Mouse (Mus musculus): Measurements from ENCODE around the gene Pdzrn4. TPM values are rescaled to one million over a fixed set of nuclear protein-coding genes. Genes with fewer than 3 reads are reported as not detected.
"Not testable (repeated sequence)": the region's sequence is repeated elsewhere in the genome, so short reads cannot be mapped to it uniquely, and the experiment has no call there.

Gene Pdzrn4
- 0.49 TPM in 1 of 2 replicates, not detected in the other for total RNA-seq (2021)
- long read RNA-seq = 0 reads

DNA sequence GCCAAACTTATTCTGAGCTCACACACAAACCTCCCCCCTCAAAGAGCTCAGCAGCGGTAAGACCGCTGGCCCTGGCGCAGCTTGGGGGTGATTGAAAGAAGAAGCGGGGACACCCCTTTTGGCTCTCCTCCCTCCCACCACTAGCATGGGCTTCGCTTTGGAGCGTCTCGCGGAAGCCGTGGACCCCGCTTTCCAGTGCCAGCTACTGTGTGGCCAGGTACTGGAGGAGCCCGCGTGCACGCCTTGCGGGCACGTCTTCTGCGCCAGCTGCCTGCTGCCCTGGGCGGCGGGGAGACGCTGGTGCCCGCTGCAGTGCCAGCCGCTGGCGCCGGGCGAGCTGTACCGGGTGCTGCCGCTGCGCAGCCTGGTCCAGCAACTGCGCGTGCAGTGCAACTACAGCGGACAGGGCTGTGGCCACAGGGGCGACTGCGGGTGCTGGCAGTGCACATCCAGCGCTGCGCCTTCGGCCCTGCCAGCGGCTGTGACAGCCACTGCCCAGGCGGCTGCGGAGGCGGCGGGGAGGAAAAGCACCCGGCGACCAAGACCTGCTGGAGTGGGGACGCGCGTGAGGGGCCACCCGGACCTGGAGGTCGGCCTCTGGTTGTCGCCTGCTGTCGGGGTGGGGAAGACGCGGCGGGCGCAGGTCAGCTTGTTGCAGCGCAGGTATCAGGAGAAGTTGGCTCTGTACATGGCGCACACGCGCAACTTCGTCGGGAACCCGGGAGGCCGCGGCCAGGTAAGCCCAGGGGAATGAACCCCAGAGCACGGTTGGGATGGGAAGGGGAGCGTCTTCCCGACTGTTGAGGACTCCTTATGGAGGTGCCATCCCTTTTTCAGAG, at the start of gene Pdzrn4:
TSS of gene Pdzrn4 (plus strand) at position 112 of the 839 bp plus-strand sequence.
- DNase-seq = peak; percentile 36

GRCm38 (mm10) chr15:92347426-92347825, 49.3 kb upstream of the Pdzrn4 start:
- DNase-seq = no peak

DNA sequence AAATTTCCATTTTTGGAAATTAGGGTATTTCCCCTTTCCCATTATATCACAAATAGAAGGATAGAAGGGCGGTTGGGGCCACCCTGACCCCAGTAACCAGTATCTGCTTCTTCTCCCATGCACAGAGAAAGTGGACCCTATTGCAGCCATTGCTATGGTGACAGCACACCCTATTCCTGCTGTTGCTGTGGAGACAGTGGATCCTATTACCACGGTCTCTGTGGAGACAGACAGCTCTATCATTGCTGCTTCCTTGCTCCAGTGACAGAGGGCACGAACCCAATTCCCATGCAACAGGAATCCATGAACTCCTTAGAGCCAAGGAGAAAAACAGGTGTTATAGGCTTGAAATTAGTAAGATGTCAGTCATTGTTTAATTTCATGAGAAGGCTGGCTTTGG, 48.8 kb upstream of the Pdzrn4 start:
- DNase-seq = no peak

DNA sequence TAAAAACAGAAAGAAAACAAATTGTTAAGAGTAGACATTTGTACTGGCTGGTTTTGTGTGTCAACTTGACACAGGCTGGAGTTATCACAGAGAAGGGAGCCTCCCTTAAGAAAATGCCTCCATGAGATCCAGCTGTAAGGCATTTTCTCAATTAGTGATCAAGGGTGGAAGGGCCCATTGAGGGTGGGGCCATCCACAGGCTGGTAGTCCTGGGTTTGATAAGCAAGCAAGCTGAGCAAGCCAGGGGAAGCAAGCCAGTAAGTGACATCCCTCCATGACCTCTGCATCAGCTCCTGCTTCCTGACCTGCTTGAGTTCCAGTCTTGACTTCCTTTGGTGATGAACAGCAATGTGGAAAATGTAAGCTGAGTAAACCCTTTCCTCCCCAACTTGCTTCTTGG, 48.2 kb upstream of the Pdzrn4 start:
- DNase-seq = not testable (repeated sequence)

DNA sequence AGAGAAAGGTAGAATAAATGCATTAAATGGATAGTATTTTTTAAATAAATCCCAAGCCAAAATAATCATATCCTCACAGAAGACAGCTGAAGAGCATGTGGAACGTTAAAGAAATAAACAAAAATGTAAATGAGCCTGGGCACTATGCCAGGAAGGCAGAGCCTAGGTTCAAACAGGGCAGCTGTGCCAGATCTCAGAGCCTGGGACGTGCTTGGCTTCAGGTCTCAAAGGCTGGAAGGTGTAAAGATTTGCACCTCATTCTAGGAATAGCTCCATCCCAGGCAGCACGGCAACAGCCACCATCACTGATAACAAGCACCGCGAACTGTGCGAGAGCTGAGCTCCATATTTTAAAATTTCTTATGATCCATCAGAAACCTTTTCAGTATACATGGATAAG, 32.5 kb upstream of the Pdzrn4 start:
- no peak for DNase-seq

DNA sequence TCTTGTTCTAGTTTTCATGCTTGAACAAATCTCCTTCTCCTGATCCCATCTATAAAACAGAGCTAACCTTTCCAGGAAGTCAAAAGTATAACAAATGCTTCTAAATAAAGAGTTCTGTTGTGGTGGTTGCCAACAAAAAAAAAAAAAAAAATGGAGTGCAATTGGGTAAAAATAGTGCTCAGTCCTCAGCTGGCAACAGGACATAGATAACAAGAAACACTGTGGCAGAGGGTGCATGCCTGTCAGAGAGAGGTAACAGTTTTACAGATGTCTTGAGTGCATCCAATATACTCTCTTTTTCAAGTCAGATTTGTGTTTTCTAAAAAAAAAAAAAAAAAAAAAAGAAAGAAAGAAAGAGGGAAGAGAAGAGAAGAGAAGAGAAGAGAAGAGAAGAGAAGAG, 32.1 kb upstream of the Pdzrn4 start:
- DNase-seq = no peak

DNA sequence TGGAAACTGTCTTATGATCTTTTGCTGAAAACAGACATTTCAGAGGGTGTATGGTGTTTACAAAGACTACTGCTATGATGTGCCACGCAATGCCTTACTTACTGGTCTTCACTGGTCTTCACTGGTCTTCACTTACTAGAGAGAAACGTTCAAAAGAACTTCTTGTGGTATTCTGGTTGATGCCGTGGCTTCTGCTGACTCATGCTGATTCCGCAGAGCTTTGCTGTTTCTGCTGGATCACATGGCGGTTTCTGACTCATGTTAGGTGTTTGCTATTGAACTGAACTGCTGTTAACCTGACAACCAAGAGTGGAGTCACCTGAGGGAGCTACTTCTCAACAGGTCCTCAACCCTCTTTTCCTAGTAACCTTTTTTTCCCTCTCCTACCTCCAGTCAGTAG, 1.9 kb upstream of the Pdzrn4 start:
- no peak for DNase-seq

DNA sequence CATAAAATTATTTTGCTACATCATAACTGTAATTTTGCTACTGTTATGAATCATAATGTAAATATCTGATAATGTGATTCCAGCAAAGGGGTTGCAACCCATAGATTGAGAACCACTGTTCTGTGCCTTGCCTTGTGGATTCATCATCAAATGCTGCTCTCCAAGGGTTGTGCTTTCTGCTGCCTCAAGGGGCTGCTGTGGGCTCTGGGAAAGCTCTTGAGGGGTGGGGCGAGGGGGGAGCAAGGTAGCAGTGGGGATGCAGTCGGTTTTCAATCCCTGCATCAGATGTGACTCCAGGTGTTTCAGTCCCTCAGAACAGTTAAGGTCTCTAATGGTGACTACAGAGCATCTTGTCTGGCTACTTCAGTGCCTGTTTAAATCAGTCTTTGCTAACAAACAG, 2.1 kb downstream of the Pdzrn4 start:
- DNase-seq = no peak

DNA sequence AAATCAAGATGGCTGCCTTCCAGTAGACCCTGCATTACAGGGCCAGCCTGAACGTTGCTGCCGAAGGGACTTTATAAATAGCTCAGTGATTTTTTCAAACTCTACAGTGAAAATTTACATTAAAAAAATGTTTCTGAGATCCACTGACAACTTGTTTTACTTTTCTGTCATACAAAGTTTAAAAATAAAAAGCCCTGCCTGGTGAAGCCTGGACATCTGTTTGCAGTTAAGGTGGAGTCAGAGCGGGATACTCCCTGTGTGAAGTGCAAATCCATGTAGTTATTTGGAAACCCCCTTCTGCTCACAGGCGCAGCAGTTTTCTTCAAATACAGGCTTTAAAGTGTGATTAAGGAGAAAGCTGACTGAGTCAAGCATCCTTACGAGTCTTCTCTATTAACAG, 2.6 kb downstream of the Pdzrn4 start:
- DNase-seq = no peak

- no peak for DNase-seq
Measured at GRCm38 (mm10) chr15:92401554-92401953, 4.9 kb downstream of the Pdzrn4 start.

DNA sequence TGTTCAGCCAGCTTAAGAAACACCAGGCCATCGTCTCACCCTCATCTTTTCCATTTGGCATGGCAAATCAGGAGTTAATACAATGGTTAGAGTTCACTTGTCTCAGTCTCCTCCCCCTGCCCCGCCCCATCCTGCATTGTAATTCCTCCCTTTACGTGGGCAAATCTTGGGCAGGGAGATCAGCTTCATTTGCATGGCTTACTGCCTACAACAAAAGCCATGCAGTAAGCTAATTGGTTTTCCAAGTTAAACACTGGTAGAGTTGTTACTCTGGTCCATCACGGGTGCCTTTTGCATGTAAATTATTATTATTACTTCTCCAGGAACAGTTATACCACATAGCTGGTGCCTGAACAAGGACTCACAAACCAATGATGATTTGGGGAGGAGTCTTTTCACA, 18.6 kb downstream of the Pdzrn4 start:
- no peak for DNase-seq

DNA sequence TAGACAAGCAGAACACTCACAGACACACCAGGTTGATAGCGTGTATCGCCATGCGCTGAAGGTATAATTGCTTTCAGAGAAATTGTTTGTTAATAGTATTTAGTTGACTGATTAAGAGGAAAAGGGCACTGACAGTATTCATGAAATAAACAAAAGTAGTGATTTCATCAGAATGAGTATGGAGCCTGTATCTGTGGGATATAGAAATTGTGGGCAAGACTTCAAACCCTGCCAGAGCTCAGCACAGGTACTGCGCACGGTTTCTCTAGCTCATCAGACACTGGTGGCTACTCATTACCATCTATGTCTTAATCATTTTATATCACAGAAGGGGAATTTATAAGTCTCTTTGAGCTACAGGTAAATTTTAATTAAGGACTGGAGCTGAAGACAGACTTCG, 19.5 kb downstream of the Pdzrn4 start:
- DNase-seq = no peak

DNA sequence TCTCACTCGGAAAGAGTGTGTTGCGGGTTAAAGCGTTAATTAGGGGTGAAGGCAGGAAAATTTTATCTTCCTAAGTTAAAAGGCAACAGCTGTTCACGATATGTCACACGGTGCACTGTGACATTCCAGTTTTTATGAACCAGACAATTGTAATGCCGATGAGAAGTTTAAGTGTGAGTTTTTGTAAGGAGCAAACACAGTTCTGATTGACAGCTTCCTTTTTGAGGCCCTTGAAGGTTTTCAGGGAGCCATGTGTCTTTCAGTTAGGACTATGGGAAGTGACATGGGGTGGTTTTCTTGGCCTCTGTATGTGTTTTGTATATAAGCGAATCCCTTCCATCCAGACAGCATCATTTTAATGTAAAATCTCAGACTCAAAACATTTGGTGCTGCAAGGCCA, 20.0 kb downstream of the Pdzrn4 start:
- DNase-seq = no peak

- no peak for DNase-seq
Measured at GRCm38 (mm10) chr15:92417120-92417519, 20.4 kb downstream of the Pdzrn4 start.

- no peak for DNase-seq
Measured at GRCm38 (mm10) chr15:92434605-92435004, 37.9 kb downstream of the Pdzrn4 start.

GRCm38 (mm10) chr15:92435306-92435705, 38.6 kb downstream of the Pdzrn4 start:
- no peak for DNase-seq

GRCm38 (mm10) chr15:92441630-92442180, 45.0 kb downstream of the Pdzrn4 start:
- DNase-seq = no peak

DNA sequence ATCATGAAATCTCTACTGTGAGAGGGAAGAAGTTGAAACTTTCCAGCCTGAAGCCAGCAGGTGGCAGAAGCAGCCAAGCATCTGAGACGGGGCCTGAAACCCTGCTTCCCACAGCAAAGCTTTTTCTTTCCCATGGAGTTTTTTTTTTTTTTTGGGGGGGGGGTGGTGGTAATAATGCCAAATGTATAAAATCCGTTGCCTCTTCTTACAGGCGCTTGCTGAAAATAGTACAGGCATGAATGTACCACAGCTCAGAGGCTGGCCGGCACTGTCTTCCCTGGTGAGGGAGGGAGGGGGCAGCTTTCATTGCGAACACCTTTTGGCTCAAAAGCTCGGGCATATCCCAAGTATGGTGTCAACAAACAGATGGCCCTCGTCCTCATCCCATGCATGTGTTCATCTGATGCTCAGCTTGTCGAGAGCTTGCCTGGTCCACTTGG, 51.0 kb downstream of the Pdzrn4 start:
- DNase-seq = peak; percentile 9

- no peak for DNase-seq
Measured at GRCm38 (mm10) chr15:92449112-92449511, 52.4 kb downstream of the Pdzrn4 start.

DNA sequence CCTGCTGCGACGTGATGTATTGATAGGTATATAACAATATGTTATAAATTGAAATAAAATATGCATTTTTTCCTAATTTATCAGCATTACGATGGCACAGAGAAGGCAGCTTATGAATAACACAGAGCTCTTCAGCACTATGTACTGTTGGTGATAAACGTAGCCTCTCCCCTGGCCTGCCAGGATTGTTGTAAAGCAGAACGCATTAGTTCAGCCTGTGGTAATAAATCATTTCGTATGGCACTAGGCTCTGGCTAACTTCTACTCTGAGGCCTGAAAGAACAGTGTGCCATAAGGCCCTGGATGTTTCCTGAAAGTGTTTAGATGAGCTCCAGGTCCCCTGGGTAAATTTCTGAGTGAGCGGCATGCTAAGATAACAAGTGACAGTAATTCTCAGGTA, 55.9 kb downstream of the Pdzrn4 start:
- DNase-seq = no peak

GRCm38 (mm10) chr15:92482198-92482597, 85.5 kb downstream of the Pdzrn4 start:
- DNase-seq = no peak

GRCm38 (mm10) chr15:92491376-92491775, 94.7 kb downstream of the Pdzrn4 start:
- no peak for DNase-seq

GRCm38 (mm10) chr15:92495465-92496174, 98.9 kb downstream of the Pdzrn4 start:
- DNase-seq = no peak

All from adrenal gland, postnatal 25 days (tissue).